Mouse (Mus musculus) liver, adult 2 months (tissue): ENCODE data around the gene Mrps27.

Experiments used
- CTCF ChIP-seq: fragments of 200-500 bp; IDR thresholded peaks from 2 replicates; pipeline ENCODE4 v1.5.1; 2011; ENCODE audit warnings: low read depth, low read length, control low read depth
- POLR2A ChIP-seq: fragments of 200-500 bp; IDR thresholded peaks from 2 replicates; pipeline ENCODE4 v1.6.1; 2011; ENCODE audit warnings: low read length, control low read depth; ENCODE audit not compliant: insufficient read depth; ENCODE audit errors: extremely low read depth

DNA sequence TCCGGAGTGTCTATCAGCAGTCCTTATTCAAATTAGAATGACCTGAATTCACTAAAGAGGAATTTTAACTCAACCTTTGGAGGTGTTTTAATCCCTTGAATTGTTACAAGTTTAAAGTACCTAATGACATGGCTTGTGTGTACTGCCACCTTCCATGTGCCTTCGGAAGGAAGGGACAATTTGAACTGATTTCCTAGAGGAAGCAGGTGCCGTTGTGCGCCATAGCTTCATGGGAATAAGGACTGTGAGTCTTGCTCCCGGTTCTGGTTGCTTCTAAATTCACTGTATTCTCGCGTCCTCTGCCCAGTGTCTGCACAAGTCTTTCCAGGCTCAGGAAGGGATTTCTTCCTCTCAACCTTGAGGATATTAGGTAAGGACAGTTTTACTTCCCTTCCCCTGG lies 41.8 kb downstream of the Mrps27 start:
- TF ChIP-seq CTCF (no peak), POLR2A (no peak)
